Mouse (Mus musculus) neural tube, embryonic 13.5 days (tissue): ENCODE data around the gene Capns1. TPM values are rescaled to one million over a fixed set of nuclear protein-coding genes. Genes with fewer than 3 reads are reported as not detected.
"Not testable (repeated sequence)": the region's sequence is repeated elsewhere in the genome, so short reads cannot be mapped to it uniquely, and the experiment has no call there.

Experiments
- ATAC-seq: fragments of 200-750 bp; cut with Nextera tagmentation; 2 replicates; pipeline ENCODE4 v1.8.0; 2017; ENCODE audit warnings: low read depth, mild to moderate bottlenecking, moderate TSS enrichment, moderate library complexity
- H3K27ac ChIP-seq: fragments of 300-500 bp; sonication (generic); replicated peaks from 2 replicates; pipeline ENCODE4 v1.5.1; 2015; ENCODE audit warnings: moderate library complexity, mild to moderate bottlenecking, inconsistent platforms
- H3K27me3 ChIP-seq: fragments of 300-500 bp; sonication (generic); 2 replicates; pipeline ENCODE4 v1.6.1; 2015; ENCODE audit warnings: mild to moderate bottlenecking, inconsistent platforms
- H3K36me3 ChIP-seq: fragments of 300-500 bp; sonication (generic); 2 replicates; pipeline ENCODE4 v1.6.1; 2015; ENCODE audit warnings: mild to moderate bottlenecking, inconsistent platforms
- H3K4me1 ChIP-seq: fragments of 300-500 bp; sonication (generic); replicated peaks from 2 replicates; pipeline ENCODE4 v1.6.1; 2015; ENCODE audit warnings: inconsistent platforms
- H3K4me2 ChIP-seq: fragments of 300-500 bp; sonication (generic); 2 replicates; pipeline ENCODE4 v1.6.1; 2015; ENCODE audit warnings: inconsistent platforms, mild to moderate bottlenecking, moderate library complexity
- H3K4me3 ChIP-seq: fragments of 300-500 bp; sonication (generic); 2 replicates; pipeline ENCODE4 v1.5.1; 2015; ENCODE audit warnings: mild to moderate bottlenecking, inconsistent platforms
- H3K9ac ChIP-seq: fragments of 300-500 bp; sonication (generic); 2 replicates; pipeline ENCODE4 v1.6.1; 2015; ENCODE audit warnings: moderate library complexity, mild to moderate bottlenecking, inconsistent platforms
- H3K9me3 ChIP-seq: fragments of 300-500 bp; sonication (generic); 2 replicates; pipeline ENCODE4 v1.6.1; 2016; ENCODE audit warnings: inconsistent platforms
- WGBS: fragments of 180-500 bp; shearing (Covaris S2); methylation state at CpG from one replicate; pipeline ENCODE4 v1.1.7; 2015; 5-methylcytosine and 5-hydroxymethylcytosine counted together
- polyA plus RNA-seq: library from polyadenylated mRNA; unstranded; fragments of >200 nt; fragmentation: Nextera tagmentation; extraction: Ambion mirVana; gene quantifications from 2 replicates; pipeline ENCODE4 v1.2.1, GENCODE M21; 2015

Capns1 gene
- polyA plus RNA-seq, 1 experiment from 2014 or later, result 83.0 TPM

GRCm38 (mm10) chr7:30188344-30189115, 10.1 kb downstream of the Capns1 start:
- Histone ChIP-seq H3K4me1 (peaks cover 22% of the 10 kb centered on the region), H3K9me3 (no peaks in the 10 kb centered on the region), H3K36me3 (peaks cover 75% of the 10 kb centered on the region), H3K9ac (no peak overlapping the region), H3K27me3 (no peaks in the 10 kb centered on the region), H3K4me3 (no peak overlapping the region), H3K4me2 (no peak overlapping the region), H3K27ac (no peak overlapping the region)
- no peak for ATAC-seq
- WGBS, result 85% methylated on average over 12 of the region's 12 CpGs

GRCm38 (mm10) chr7:30184641-30185348, 13.8 kb downstream of the Capns1 start:
- Histone ChIP-seq H3K4me3 (no peak overlapping the region), H3K9ac (0 out of 2 replicates have a peak overlapping the region, but pooled peaks have one; percentile 22), H3K4me2 (0 out of 2 replicates have a peak overlapping the region, but pooled peaks have one; percentile 47), H3K9me3 (no peaks in the 10 kb centered on the region), H3K27ac (no peak overlapping the region), H3K4me1 (peaks cover 9% of the 10 kb centered on the region), H3K36me3 (peaks cover 49% of the 10 kb centered on the region), H3K27me3 (no peaks in the 10 kb centered on the region)
- no peak for ATAC-seq
- 71% methylated on average over 13 of the region's 13 CpGs for WGBS

- peak; percentile 30; the same call in 1 of the 2 replicates for ATAC-seq
- Histone ChIP-seq H3K4me2 (peak within 1 kb of the TSS; percentile 47), H3K4me1 (peaks cover 9% of the 10 kb centered on the region), H3K27me3 (no peaks in the 10 kb centered on the region), H3K9ac (0 out of 2 replicates have a peak within 1 kb of the TSS, but pooled peaks have one; percentile 22), H3K27ac (no peak within 1 kb of the TSS), H3K4me3 (peak within 1 kb of the TSS; percentile 16; the same call in 1 of the 2 replicates), H3K9me3 (no peaks in the 10 kb centered on the region), H3K36me3 (peaks cover 43% of the 10 kb centered on the region)
- 1% methylated on average over 11 of the region's 11 CpGs for WGBS
Measured at GRCm38 (mm10) chr7:30183879-30184289, 14.7 kb downstream of the Capns1 start, which contains the start of gene Cox7a1. Gene Cox7a1, plus strand, starts transcription at chr7:30184144.

GRCm38 (mm10) chr7:30183189-30183588, 15.4 kb downstream of the Capns1 start:
- H3K4me3 ChIP-seq, H3K9ac ChIP-seq, H3K4me1 ChIP-seq, H3K4me2 ChIP-seq, H3K27me3 ChIP-seq, H3K27ac ChIP-seq, H3K9me3 ChIP-seq, ATAC-seq: not testable (repeated sequence)
- H3K36me3 ChIP-seq, result peaks cover 43% of the 10 kb centered on the region
- 75% methylated on average over 6 of the region's 7 CpGs for WGBS

- H3K27me3 ChIP-seq, H3K27ac ChIP-seq, H3K9ac ChIP-seq, H3K9me3 ChIP-seq, H3K4me1 ChIP-seq, H3K4me2 ChIP-seq, ATAC-seq, H3K4me3 ChIP-seq: not testable (repeated sequence)
- 91% methylated on average over 10 of the region's 10 CpGs for WGBS
- peaks cover 39% of the 10 kb centered on the region for H3K36me3 ChIP-seq
Measured at GRCm38 (mm10) chr7:30181929-30182328, 16.7 kb downstream of the Capns1 start.

- 4% methylated on average over 4 of the region's 4 CpGs for WGBS
- Histone ChIP-seq H3K9ac (no peak overlapping the region), H3K4me3 (no peak overlapping the region), H3K4me1 (peaks cover 9% of the 10 kb centered on the region), H3K27me3 (no peaks in the 10 kb centered on the region), H3K36me3 (peaks cover 39% of the 10 kb centered on the region), H3K9me3 (no peaks in the 10 kb centered on the region), H3K4me2 (no peak overlapping the region), H3K27ac (no peak overlapping the region; the same call in 1 of the 2 replicates)
- ATAC-seq, result peak; percentile 30; the same call in 1 of the 2 replicates
Measured at GRCm38 (mm10) chr7:30181308-30181707, 17.3 kb downstream of the Capns1 start.

- 87% methylated on average over 11 of the region's 11 CpGs for WGBS
- ATAC-seq, result no peak
Measured at GRCm38 (mm10) chr7:30178256-30178655, 20.4 kb downstream of the Capns1 start.

GRCm38 (mm10) chr7:30176474-30176873, 22.1 kb downstream of the Capns1 start:
- WGBS, result 83% methylated on average over 12 of the region's 12 CpGs
- Histone ChIP-seq H3K27ac (no peak overlapping the region), H3K9me3 (peaks cover 2% of the 10 kb centered on the region; the same call in 1 of the 2 replicates), H3K4me1 (no peaks in the 10 kb centered on the region; the same call in 1 of the 2 replicates), H3K9ac (no peak overlapping the region), H3K4me2 (no peak overlapping the region), H3K4me3 (no peak overlapping the region), H3K27me3 (no peaks in the 10 kb centered on the region), H3K36me3 (peaks cover 31% of the 10 kb centered on the region)
- no peak for ATAC-seq

More at GRCm38 (mm10) chr7:30178256-30178655, 20.4 kb downstream of the Capns1 start:
- no peaks in the 10 kb centered on the region for H3K27me3 ChIP-seq
- H3K36me3 ChIP-seq, result peaks cover 31% of the 10 kb centered on the region
- peaks cover 2% of the 10 kb centered on the region; the same call in 1 of the 2 replicates for H3K9me3 ChIP-seq
- H3K4me3 ChIP-seq, result no peak overlapping the region
- no peak overlapping the region for H3K9ac ChIP-seq
- H3K27ac ChIP-seq, result no peak overlapping the region
- no peaks in the 10 kb centered on the region; the same call in 1 of the 2 replicates for H3K4me1 ChIP-seq
- H3K4me2 ChIP-seq, result no peak overlapping the region

- 23% methylated on average over 11 of the region's 11 CpGs for WGBS
- H3K9ac ChIP-seq, result peak overlapping the region; percentile 80
- H3K4me2 ChIP-seq, result peak overlapping the region; percentile 71
- peak; percentile 51 for ATAC-seq
- H3K9me3 ChIP-seq, result peaks cover 12% of the 10 kb centered on the region
- H3K27me3 ChIP-seq, result no peaks in the 10 kb centered on the region
- peak overlapping the region; percentile 54 for H3K4me3 ChIP-seq
- peak overlapping the region; percentile 89 for H3K27ac ChIP-seq
- H3K36me3 ChIP-seq, result peaks cover 23% of the 10 kb centered on the region
- H3K4me1 ChIP-seq, result peaks cover 23% of the 10 kb centered on the region
Measured at GRCm38 (mm10) chr7:30170283-30170951, 28.2 kb downstream of the Capns1 start.

- WGBS, result under 1% methylated on average over 36 of the region's 36 CpGs
- H3K9me3 ChIP-seq, result peaks cover 18% of the 10 kb centered on the region
Measured at GRCm38 (mm10) chr7:30169583-30170282, 28.9 kb downstream of the Capns1 start, which contains the start of gene Zfp146. Gene Zfp146, minus strand, starts transcription at chr7:30169750.

GRCm38 (mm10) chr7:30168914-30169582, 29.6 kb downstream of the Capns1 start:
- H3K27me3 ChIP-seq, result no peaks in the 10 kb centered on the region
- peak overlapping the region; percentile 89 for H3K27ac ChIP-seq
- H3K36me3 ChIP-seq, result peaks cover 35% of the 10 kb centered on the region
- peak overlapping the region; percentile 80 for H3K9ac ChIP-seq
- H3K4me1 ChIP-seq, result peaks cover 23% of the 10 kb centered on the region
- WGBS, result 2% methylated on average over 21 of the region's 21 CpGs
- peak overlapping the region; percentile 71 for H3K4me2 ChIP-seq
- peak overlapping the region; percentile 54 for H3K4me3 ChIP-seq
- H3K9me3 ChIP-seq, result peaks cover 20% of the 10 kb centered on the region
- peak; percentile 49 for ATAC-seq

More at GRCm38 (mm10) chr7:30169583-30170282, 28.9 kb downstream of the Capns1 start, which contains the start of gene Zfp146:
- ATAC-seq, result peak; percentile 97
- H3K36me3 ChIP-seq, result peaks cover 30% of the 10 kb centered on the region
- H3K27me3 ChIP-seq, result no peaks in the 10 kb centered on the region
- H3K9ac ChIP-seq, result peak within 1 kb of the TSS; percentile 80
- H3K4me1 ChIP-seq, result peaks cover 23% of the 10 kb centered on the region
- H3K4me2 ChIP-seq, result peak within 1 kb of the TSS; percentile 71
- peak within 1 kb of the TSS; percentile 54 for H3K4me3 ChIP-seq
- H3K27ac ChIP-seq, result peak within 1 kb of the TSS; percentile 89
